Comparison of ENCODE assay signal across 26 mouse cellular contexts in genomic region chr13:43176676-43177075, GRCm38 (mm10). TPM values are rescaled to one million over a fixed set of nuclear protein-coding genes. Genes with fewer than 3 reads are reported as not detected.
A peak's percentile ranks its signal among the peaks of the same experiment; 100 is the strongest.
DNase-seq lines count a peak whose midpoint lies in the region; ATAC-seq and TF ChIP-seq lines count a peak whose summit lies in the region.
"Had no signal": no experiment of that assay in that cellular context is flagged by ENCODE, and none has a peak within 500 bp of the region (broad histone marks: within the 10 kb centered on the region; RNA-seq: fewer than 3 reads in every experiment).

No protein-coding gene starts in this region.

- peak overlapping the region; percentile 76; the same call in 1 of the 2 replicates for H3K27ac ChIP-seq in thymus, adult 2 months (ENCODE audit: control insufficient read depth, insufficient read depth, low read length)
- H3K27ac ChIP-seq in left cerebral cortex, adult 2 months = no peak overlapping the region
- H3K27ac ChIP-seq: embryonic facial prominence, embryonic 10.5 days; embryonic facial prominence, embryonic 13.5 days; forebrain, embryonic 12.5 days; forebrain, embryonic 15.5 days; heart, embryonic 10.5 days; heart, embryonic 13.5 days; hindbrain, embryonic 15.5 days had no signal

- no peaks in the 10 kb centered on the region for H3K36me3 ChIP-seq in thymus, adult 2 months (ENCODE audit: control insufficient read depth, insufficient read depth, low read length)
- H3K36me3 ChIP-seq: embryonic facial prominence, embryonic 10.5 days; embryonic facial prominence, embryonic 13.5 days; forebrain, embryonic 12.5 days; forebrain, embryonic 15.5 days; heart, embryonic 10.5 days; heart, embryonic 13.5 days; hindbrain, embryonic 15.5 days had no signal

- peaks cover 16% of the 10 kb centered on the region for H3K4me1 ChIP-seq in thymus, adult 2 months (replicated peaks; ENCODE audit: control insufficient read depth, insufficient read depth, low read length)

- no peaks in the 10 kb centered on the region for H3K27me3 ChIP-seq in thymus, adult 2 months (ENCODE audit: control insufficient read depth, insufficient read depth, low read length)
- H3K27me3 ChIP-seq: forebrain, embryonic 15.5 days; hindbrain, embryonic 15.5 days had no signal

- intact Hi-C loops in left cerebral cortex, adult 2 months (cut with DNase I) = no loop called here

- 80% methylated on average over 3 of the region's 3 CpGs for WGBS in thymus, adult 2 months

- TF ChIP-seq POLR2A in thymus, adult 2 months (IDR thresholded peaks at IDR 0.05; ENCODE audit: control insufficient read depth, extremely low read depth, insufficient read depth, low read length, poor library complexity) = no peak

- no peak for DNase-seq in thymus, adult 2 months
- DNase-seq in thymus, postnatal 10 days (ENCODE audit: low spot score in 2 of 2) = no peak
- peak; percentile 29 for DNase-seq in thymus, postnatal 4 days
- no peak for DNase-seq in thymus, postnatal 36 days
- DNase-seq in heart, adult 8-10 months (ENCODE audit: low spot score) = no peak
- no peak for DNase-seq in left cerebral cortex, adult 2 months (ENCODE audit: extremely low spot score in 1 of 2, low spot score in 2 of 2)
- DNase-seq: adrenal gland, adult 8-10 months; adrenal gland, postnatal 25 days; cerebellum, adult 11-12 months; cerebellum, adult 8-10 months; cerebellum, postnatal 10 days; cerebellum, postnatal 36 days; embryo, embryonic 11 days; gastrocnemius, postnatal 25 days; heart, adult 18-20 months; heart, postnatal 14 days; heart, postnatal 4 days had no signal

- TF ChIP-seq CTCF in thymus, adult 2 months (IDR thresholded peaks at IDR 0.05; ENCODE audit: borderline replicate concordance, control insufficient read depth, extremely low read depth, insufficient read depth, low read length, poor library complexity) = no peak
- no peak for TF ChIP-seq CTCF in left cerebral cortex, adult 2 months (IDR thresholded peaks at IDR 0.05)

- peak; percentile 20 for ATAC-seq in CD4-positive, CD25-positive, alpha-beta regulatory T cell, adult 4 months
- ATAC-seq: forebrain, embryonic 15.5 days had no signal

- H3K4me3 ChIP-seq in thymus, adult 2 months (ENCODE audit: control insufficient read depth, insufficient read depth, low read length) = no peak overlapping the region
- no peak overlapping the region for H3K4me3 ChIP-seq in left cerebral cortex, adult 2 months
- H3K4me3 ChIP-seq: embryonic facial prominence, embryonic 10.5 days; embryonic facial prominence, embryonic 13.5 days; erythroblast, embryonic 14.5 days; forebrain, embryonic 12.5 days; forebrain, embryonic 15.5 days; heart, embryonic 10.5 days; heart, embryonic 13.5 days; hindbrain, embryonic 15.5 days had no signal

RNA-seq across cellular contexts. Expression of gene Tbc1d7, which starts 5.4 kb away (rescaled TPM):
- polyA plus RNA-seq in thymus, adult 2 months (2012; rRNA removed) = 8.6 and 14.5 TPM in 2 replicates
- 10 to 100 TPM in 1 of 2 experiments, 1 to 10 TPM in 1; 9.8 to 16.0 TPM for polyA plus RNA-seq in CD4-positive, CD25-positive, alpha-beta regulatory T cell, adult 4 months (2017; shearing (Covaris generic))
- 10 to 100 TPM; 30.4 to 34.8 (median 33.0) TPM for total RNA-seq in heart, adult 8-10 months (2022)
- total RNA-seq in left cerebral cortex, adult 2 months (2021) = 10 to 100 TPM; 23.4 to 29.0 TPM
